11 mouse cellular contexts compared by ENCODE assay signal in genomic region chr7:27357595-27357978, GRCm38 (mm10). TPM values are rescaled to one million over a fixed set of nuclear protein-coding genes. Genes with fewer than 3 reads are reported as not detected.
DNase-seq lines count a peak whose midpoint lies in the region; ATAC-seq and TF ChIP-seq lines count a peak whose summit lies in the region.
"Had no signal": no experiment of that assay in that cellular context is flagged by ENCODE, and none has a peak within 500 bp of the region (broad histone marks: within the 10 kb centered on the region; RNA-seq: fewer than 3 reads in every experiment).

No protein-coding gene starts in this region.

- no peak for TF ChIP-seq CTCF in liver, adult 2 months (IDR thresholded peaks at IDR 0.05; ENCODE audit: low read depth, low read length)
- no peak for TF ChIP-seq CTCF in ES-Bruce4 (IDR thresholded peaks at IDR 0.05; ENCODE audit: low read depth, low read length)
- no peak for TF ChIP-seq CTCF in layer of hippocampus, adult 2 months (conservative IDR thresholded peaks at IDR 0.05)

- H3K9me3 ChIP-seq in ES-Bruce4 (replicated peaks; ENCODE audit: control insufficient read depth, insufficient read depth, low read length, poor library complexity, severe bottlenecking), result no peaks in the 10 kb centered on the region
- no peaks in the 10 kb centered on the region for H3K9me3 ChIP-seq in embryonic facial prominence, embryonic 12.5 days

- peak overlapping the region; percentile 71; the same call in 1 of the 2 replicates for H3K4me2 ChIP-seq in embryonic facial prominence, embryonic 12.5 days (replicated peaks)

- no peak for ATAC-seq in embryonic facial prominence, embryonic 12.5 days (ENCODE audit: insufficient number of reproducible peaks, insufficient read depth, low FRiP score, low TSS enrichment)

- 22% methylated on average over 3 of the region's 3 CpGs for WGBS in liver, adult 2 months
- 17% methylated on average over 3 of the region's 3 CpGs for WGBS in embryonic facial prominence, embryonic 12.5 days

- no peak overlapping the region for H3K9ac ChIP-seq in liver, adult 2 months (ENCODE audit: low read depth, low read length)
- peak overlapping the region; percentile 78 for H3K9ac ChIP-seq in ES-Bruce4 (ENCODE audit: low read depth, poor library complexity, severe bottlenecking)
- H3K9ac ChIP-seq in embryonic facial prominence, embryonic 12.5 days, result 0 out of 2 replicates have a peak overlapping the region, but pooled peaks have one; percentile 29

- H3K27me3 ChIP-seq in liver, adult 2 months (ENCODE audit: control insufficient read depth, insufficient read depth, low read length), result no peaks in the 10 kb centered on the region
- H3K27me3 ChIP-seq in ES-Bruce4 (ENCODE audit: control insufficient read depth, insufficient read depth, low read length, poor library complexity, severe bottlenecking), result no peaks in the 10 kb centered on the region
- peaks cover 22% of the 10 kb centered on the region for H3K27me3 ChIP-seq in embryonic facial prominence, embryonic 12.5 days

- H3K36me3 ChIP-seq in liver, adult 2 months (ENCODE audit: control insufficient read depth, insufficient read depth, low read length), result no peaks in the 10 kb centered on the region
- 0 out of 2 replicates have a peak, but pooled peaks cover 3% of the 10 kb centered on the region for H3K36me3 ChIP-seq in ES-Bruce4 (ENCODE audit: control insufficient read depth, insufficient read depth, low read length, poor library complexity, severe bottlenecking)
- peaks cover 4% of the 10 kb centered on the region for H3K36me3 ChIP-seq in embryonic facial prominence, embryonic 12.5 days

- H3K27ac ChIP-seq in liver, adult 2 months (replicated peaks; ENCODE audit: insufficient read depth, low read depth, low read length), result peak overlapping the region; percentile 62
- peak overlapping the region; percentile 65 for H3K27ac ChIP-seq in ES-Bruce4 (ENCODE audit: insufficient read depth, low read length)
- H3K27ac ChIP-seq in embryonic facial prominence, embryonic 12.5 days, result no peak overlapping the region
- no peak overlapping the region for H3K27ac ChIP-seq in layer of hippocampus, adult 2 months

- no peak overlapping the region for H3K4me3 ChIP-seq in liver, adult 2 months (ENCODE audit: insufficient read depth, low read depth, low read length)
- peak overlapping the region; percentile 36 for H3K4me3 ChIP-seq in ES-Bruce4 (ENCODE audit: low read depth, low read length)
- peak overlapping the region; percentile 67; the same call in 1 of the 2 replicates for H3K4me3 ChIP-seq in embryonic facial prominence, embryonic 12.5 days
- no peak overlapping the region for H3K4me3 ChIP-seq in layer of hippocampus, adult 2 months

- no peak for TF ChIP-seq EP300 in ES-Bruce4 (IDR thresholded peaks at IDR 0.05; ENCODE audit: insufficient read depth, low read depth, low read length)

- 0 out of 2 replicates have a peak, but pooled peaks cover 4% of the 10 kb centered on the region for H3K4me1 ChIP-seq in liver, adult 2 months (ENCODE audit: control insufficient read depth, insufficient read depth, low read length)
- H3K4me1 ChIP-seq in ES-Bruce4 (ENCODE audit: control insufficient read depth, insufficient read depth, low read length), result no peaks in the 10 kb centered on the region
- peaks cover 9% of the 10 kb centered on the region for H3K4me1 ChIP-seq in embryonic facial prominence, embryonic 12.5 days

- peak; percentile 30 for DNase-seq in liver, adult 2 months (ENCODE audit: extremely low read depth, low read depth, low spot score)
- no peak for DNase-seq in liver
- peak; percentile 34 for DNase-seq in lung, postnatal 36 days
- DNase-seq in layer of hippocampus, adult 2 months (ENCODE audit: low spot score in 2 of 2), result no peak
- DNase-seq in right cerebral cortex, postnatal 4 days, result no peak
- DNase-seq in adrenal gland, adult 18-20 months (ENCODE audit: low spot score in 2 of 2), result no peak
- DNase-seq: adrenal gland, postnatal 25 days had no signal

- no peaks in the 10 kb centered on the region for H3K79me2 ChIP-seq in liver, adult 2 months (ENCODE audit: control insufficient read depth, insufficient read depth, low read length)

- TF ChIP-seq POLR2A in liver, adult 2 months (IDR thresholded peaks at IDR 0.05; ENCODE audit: extremely low read depth, insufficient read depth, low read length), result no peak
- no peak for TF ChIP-seq POLR2A in ES-Bruce4 (IDR thresholded peaks at IDR 0.05; ENCODE audit: insufficient read depth, low read length)

RNA-seq across cellular contexts. Expression of gene Gm20479, which starts 0.4 kb away (rescaled TPM):
- total RNA-seq in liver, adult 2 months (2014; rRNA removed), result not detected in 2 replicates
- not detected in 2 replicates for polyA plus RNA-seq in liver, adult 2 months (2012; rRNA removed)
- polyA plus RNA-seq in ES-Bruce4 (2011; ENCODE audit: insufficient read depth, insufficient read length, low read depth, missing spikeins), result 15.8 and 17.1 TPM in 2 replicates
- polyA plus RNA-seq in embryonic facial prominence, embryonic 12.5 days (2016; fragmentation: Nextera tagmentation; extraction: Ambion mirVana), result 0.58 and 0.94 TPM in 2 replicates
- total RNA-seq in layer of hippocampus, adult 2 months (2021), result not detected
- total RNA-seq in adrenal gland, adult 18-20 months (2021), result 1 to 10 TPM in 1 of 2 experiments, not detected in 1; 1.7 TPM
- total RNA-seq: left cerebral cortex, postnatal 14 days had no signal
- polyA plus RNA-seq: forebrain, embryonic 11.5 days had no signal

RNA-seq across cellular contexts. Expression of gene Shkbp1, which starts 1.8 kb away (rescaled TPM):
- 3.6 and 4.4 TPM in 2 replicates for total RNA-seq in liver, adult 2 months (2014; rRNA removed)
- 19.8 and 23.9 TPM in 2 replicates for polyA plus RNA-seq in liver, adult 2 months (2012; rRNA removed)
- 43.6 and 44.5 TPM in 2 replicates for polyA plus RNA-seq in ES-Bruce4 (2011; ENCODE audit: insufficient read depth, insufficient read length, low read depth, missing spikeins)
- 75.8 and 83.2 TPM in 2 replicates for polyA plus RNA-seq in embryonic facial prominence, embryonic 12.5 days (2016; fragmentation: Nextera tagmentation; extraction: Ambion mirVana)
- 10 to 100 TPM; 29.4 to 42.9 TPM for total RNA-seq in layer of hippocampus, adult 2 months (2021)
- 10 to 100 TPM; 18.3 to 19.4 TPM for total RNA-seq in adrenal gland, adult 18-20 months (2021)

RNA-seq across cellular contexts. Expression of gene Ltbp4, which starts 20.1 kb away (rescaled TPM):
- total RNA-seq in liver, adult 2 months (2014; rRNA removed), result 9.4 and 24.2 TPM in 2 replicates
- 29.2 and 32.5 TPM in 2 replicates for polyA plus RNA-seq in liver, adult 2 months (2012; rRNA removed)
- 66.8 and 72.5 TPM in 2 replicates for polyA plus RNA-seq in ES-Bruce4 (2011; ENCODE audit: insufficient read depth, insufficient read length, low read depth, missing spikeins)
- 15.9 and 16.8 TPM in 2 replicates for polyA plus RNA-seq in embryonic facial prominence, embryonic 12.5 days (2016; fragmentation: Nextera tagmentation; extraction: Ambion mirVana)
- total RNA-seq in layer of hippocampus, adult 2 months (2021), result 10 to 100 TPM; 54.5 to 54.8 TPM
- 10 to 100 TPM; 88.5 to 90.6 TPM for total RNA-seq in adrenal gland, adult 18-20 months (2021)

Comparison
In these comparisons a context has a peak if more than half of its experiments do, and no peak if none do; other contexts are left out.
1. DNase-seq: peak in liver, adult 2 months (single experiment) and lung, postnatal 36 days (single experiment); none in liver (single experiment), layer of hippocampus, adult 2 months (0 of 2), right cerebral cortex, postnatal 4 days (single experiment) and adrenal gland, adult 18-20 months (0 of 2).
2. H3K27ac ChIP-seq: peak in liver, adult 2 months (single experiment) and ES-Bruce4 (single experiment); none in embryonic facial prominence, embryonic 12.5 days (single experiment) and layer of hippocampus, adult 2 months (single experiment).
3. H3K4me3 ChIP-seq: peak in ES-Bruce4 (single experiment) and embryonic facial prominence, embryonic 12.5 days (single experiment); none in liver, adult 2 months (single experiment) and layer of hippocampus, adult 2 months (single experiment).